Mouse (Mus musculus) spleen, postnatal 36 days (tissue): Measurements from ENCODE around the gene Zfp423.
"Not testable (repeated sequence)": the region's sequence is repeated elsewhere in the genome, so short reads cannot be mapped to it uniquely, and the experiment has no call there.

Experiments
- DNase-seq, 2 experiments: peaks; one replicate each; pipeline ENCODE4 v3.0.0; 2022; ENCODE audit warnings: low spot score in 2 of 2, mixed read lengths in 1 of 2

Zfp423 gene

DNA sequence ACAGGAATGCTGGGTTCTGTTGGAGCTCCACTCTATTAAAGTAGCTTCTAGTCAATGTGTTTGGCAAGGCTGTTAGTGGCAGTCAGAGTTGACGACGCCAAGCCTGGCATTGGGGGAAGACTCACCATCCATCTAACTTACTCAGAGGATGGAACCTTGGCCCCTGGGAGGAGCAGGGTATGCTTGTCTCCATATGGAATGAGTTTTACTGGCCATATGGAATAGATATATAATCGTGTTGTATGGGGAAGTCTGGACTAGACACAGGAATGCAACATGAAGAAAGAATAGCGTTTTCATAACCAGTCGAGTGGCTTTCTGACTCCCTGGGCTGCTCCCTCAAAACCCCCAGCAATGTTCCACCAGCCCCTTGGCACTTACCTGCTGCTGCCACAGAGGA is 55.3 kb downstream of the Zfp423 start:
- DNase-seq: no peak

DNA sequence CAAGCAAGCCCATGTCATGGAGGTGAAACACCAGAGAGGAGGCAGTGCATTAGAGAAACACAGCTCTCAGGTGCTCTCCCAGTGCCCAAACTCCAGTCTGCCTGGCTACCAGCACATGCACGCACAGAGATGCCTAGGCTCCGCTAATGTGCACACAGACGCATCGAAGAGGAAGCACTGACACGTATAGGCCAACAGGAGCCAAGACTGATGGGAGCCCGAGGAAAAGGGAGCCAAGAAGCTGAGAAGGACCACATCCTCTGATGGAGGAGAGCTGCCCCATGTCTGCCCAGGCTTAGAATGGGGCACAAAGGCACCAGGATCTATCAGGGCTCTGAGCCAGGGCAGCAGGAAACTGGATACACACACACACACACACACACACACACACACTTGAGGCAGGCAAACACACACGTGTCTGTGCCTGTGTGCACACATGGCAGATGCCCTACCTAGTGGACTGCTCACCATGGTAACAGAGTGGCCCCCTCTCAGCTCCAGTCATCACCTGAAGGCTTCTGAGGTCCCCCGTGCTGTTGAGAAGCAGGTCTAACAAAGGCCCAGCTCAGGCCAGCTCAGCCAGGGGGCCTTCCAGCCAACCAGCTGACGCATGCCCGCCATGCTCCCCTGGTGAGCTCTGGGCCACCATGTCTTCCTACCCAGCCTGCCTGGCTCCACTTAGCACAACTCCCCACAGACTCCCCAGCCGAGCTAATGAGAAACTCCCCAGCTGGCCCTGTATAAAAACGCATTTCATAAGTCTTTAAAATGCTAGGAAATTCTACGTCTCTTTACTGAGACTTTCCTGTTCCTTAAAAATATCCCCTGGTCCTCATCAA is 64.0 kb downstream of the Zfp423 start:
- DNase-seq: no peak

- no peak for DNase-seq
Measured at GRCm38 (mm10) chr8:87894287-87894686, 65.1 kb downstream of the Zfp423 start.

- no peak for DNase-seq
Measured at GRCm38 (mm10) chr8:87893547-87893946, 65.8 kb downstream of the Zfp423 start.

GRCm38 (mm10) chr8:87892891-87893290 is 66.5 kb downstream of the Zfp423 start:
- DNase-seq: no peak

DNA sequence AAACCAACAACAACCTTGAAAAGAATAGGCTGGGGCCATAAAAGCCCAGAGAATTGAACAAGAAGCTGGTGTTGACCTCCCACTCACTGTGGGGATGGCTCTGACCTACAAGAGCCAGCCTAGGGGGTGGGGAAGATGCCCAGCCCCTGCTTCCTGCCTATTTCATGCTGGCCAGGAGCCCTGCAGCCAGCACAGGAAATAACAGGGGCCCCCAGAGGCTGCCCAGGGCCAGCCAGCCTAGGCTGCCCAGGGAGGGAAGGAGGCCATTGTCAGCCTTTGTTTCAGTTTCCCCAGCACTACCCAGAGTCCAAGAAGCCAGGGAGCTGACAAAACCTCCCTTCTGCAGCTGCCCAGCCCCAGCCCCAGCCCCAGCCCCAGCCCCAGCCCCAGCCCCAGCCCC is 67.5 kb downstream of the Zfp423 start:
- DNase-seq: no peak

DNA sequence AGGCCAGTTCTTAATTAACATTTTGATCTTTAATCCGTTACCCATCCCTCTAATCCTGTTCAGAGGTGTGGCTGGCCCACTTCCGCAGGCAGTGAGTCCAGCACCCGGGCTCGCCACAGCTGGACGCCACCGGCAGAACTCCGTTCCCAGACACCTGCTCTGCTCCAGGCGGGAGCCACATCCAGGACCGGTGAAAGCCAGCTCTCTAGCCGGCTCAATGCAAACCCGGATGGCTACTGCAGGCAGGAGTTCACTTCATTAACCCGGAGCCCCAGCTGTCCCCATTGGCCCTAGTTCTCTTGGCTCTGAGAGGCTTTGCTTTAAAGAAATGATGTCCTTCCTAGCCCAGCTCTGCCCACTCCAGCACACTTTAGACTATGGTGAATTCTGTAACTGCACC is 71.4 kb downstream of the Zfp423 start:
- no peak for DNase-seq

DNA sequence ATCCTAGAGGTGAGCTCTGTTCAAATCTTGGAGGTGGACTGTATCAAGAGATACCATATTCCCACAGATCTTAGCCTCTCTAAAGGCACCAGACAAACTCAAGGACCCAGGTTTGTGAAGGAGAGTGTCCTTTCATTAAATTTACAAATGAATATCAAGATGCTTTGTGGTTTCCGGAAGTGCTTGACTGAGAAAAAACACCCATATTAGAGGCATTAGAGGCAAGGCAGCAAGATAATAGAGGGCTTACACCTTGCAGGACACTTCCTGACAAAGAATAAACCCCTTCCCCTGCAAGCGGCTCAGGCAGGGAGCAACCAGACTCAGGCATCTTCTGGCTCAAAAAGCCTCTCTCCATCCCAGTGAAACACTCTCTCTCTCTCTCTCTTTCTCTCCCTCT is 78.3 kb downstream of the Zfp423 start:
- DNase-seq: no peak

DNA sequence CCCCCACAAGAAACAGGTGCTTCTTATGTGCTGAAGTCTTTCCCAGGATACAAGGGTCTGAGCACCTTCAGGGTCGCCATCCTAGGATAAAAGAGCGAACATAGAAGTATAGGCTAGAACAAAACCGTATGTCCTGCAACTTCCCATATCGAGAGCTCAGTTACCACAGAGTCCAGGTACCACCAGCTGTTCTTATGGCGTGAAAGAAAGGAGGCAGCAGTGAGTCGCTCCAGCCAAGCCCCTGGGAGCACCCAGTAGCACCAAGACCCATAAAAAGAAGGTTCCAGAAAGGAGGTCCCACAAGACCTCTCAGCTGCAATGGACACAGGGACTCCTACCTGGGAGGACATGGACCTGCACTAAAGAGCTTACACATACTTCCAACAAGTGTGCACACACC is 83.5 kb downstream of the Zfp423 start:
- DNase-seq: no peak

GRCm38 (mm10) chr8:87875452-87875851 is 83.9 kb downstream of the Zfp423 start:
- DNase-seq: no peak

- no peak for DNase-seq
Measured at GRCm38 (mm10) chr8:87872987-87873550, 86.3 kb downstream of the Zfp423 start.

GRCm38 (mm10) chr8:87872356-87872930 is 87.0 kb downstream of the Zfp423 start:
- no peak for DNase-seq

GRCm38 (mm10) chr8:87866586-87866985 is 92.8 kb downstream of the Zfp423 start:
- DNase-seq: no peak

GRCm38 (mm10) chr8:87864236-87864635 is 95.2 kb downstream of the Zfp423 start:
- DNase-seq: no peak

GRCm38 (mm10) chr8:87863128-87863527 is 96.3 kb downstream of the Zfp423 start:
- DNase-seq: peak in 1 of 2 experiments; percentile 1

GRCm38 (mm10) chr8:87861718-87862117 is 97.7 kb downstream of the Zfp423 start:
- no peak for DNase-seq

- no peak for DNase-seq
Measured at GRCm38 (mm10) chr8:87860905-87861304, 98.5 kb downstream of the Zfp423 start.

- no peak for DNase-seq
Measured at GRCm38 (mm10) chr8:87851871-87852270, 107.5 kb downstream of the Zfp423 start.

DNA sequence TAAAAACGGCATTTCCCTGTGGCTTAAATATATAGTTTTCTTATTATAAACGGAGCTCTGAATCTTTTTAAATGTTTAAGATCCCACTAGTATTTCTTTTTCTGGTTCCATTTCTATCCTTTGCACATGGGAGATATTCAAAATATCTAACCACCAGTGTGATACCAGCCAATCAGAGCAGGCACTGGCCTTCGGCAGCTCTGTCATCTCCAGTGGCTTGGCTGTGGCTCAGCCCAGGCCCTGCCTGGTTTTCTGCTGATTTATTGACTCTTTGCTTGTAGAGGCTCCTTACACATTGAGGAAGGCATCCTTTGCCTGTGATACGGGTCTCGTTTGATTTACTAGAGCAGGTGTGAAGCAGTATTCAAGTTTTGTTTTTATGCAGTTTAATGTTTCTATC is 108.0 kb downstream of the Zfp423 start:
- no peak for DNase-seq

DNA sequence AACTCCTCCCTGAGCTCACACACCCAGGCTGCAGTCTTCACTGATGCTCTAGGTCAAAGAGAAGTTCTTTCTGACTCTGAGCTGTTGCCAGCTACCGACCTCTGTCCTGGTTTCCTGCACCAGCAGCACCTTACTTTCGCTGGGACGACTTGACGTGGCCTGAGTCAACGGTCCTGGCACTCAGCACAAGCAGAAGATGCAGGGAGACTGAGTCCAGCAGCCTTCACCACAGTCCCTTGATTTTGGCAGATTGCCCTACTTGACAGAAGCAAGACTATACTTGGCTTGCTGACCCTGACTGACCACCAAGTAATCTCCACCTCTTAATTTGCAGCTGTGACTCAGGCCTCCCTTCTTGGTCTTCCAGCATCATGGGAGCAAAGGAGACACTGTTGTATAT is 110.6 kb downstream of the Zfp423 start:
- no peak for DNase-seq

DNA sequence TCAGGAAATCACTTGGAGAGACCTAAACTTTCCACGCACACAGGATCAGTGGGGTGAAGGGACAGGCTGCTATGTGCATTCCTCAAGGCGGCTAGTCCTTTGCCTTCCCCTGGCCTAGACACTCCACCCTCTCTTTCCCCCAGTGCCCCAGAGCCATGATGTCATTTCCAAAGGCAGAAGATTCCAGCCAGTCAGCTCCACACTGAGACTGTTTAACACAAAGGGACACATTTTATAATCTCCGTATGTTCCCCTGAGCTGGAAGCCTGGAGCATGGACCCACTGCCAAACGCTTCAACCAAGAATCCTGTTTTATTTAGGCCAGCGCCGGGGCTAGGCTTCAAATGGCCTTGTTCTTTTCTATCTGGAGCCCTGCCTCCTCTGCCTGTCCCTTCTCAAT is 111.6 kb downstream of the Zfp423 start:
- DNase-seq: no peak

DNA sequence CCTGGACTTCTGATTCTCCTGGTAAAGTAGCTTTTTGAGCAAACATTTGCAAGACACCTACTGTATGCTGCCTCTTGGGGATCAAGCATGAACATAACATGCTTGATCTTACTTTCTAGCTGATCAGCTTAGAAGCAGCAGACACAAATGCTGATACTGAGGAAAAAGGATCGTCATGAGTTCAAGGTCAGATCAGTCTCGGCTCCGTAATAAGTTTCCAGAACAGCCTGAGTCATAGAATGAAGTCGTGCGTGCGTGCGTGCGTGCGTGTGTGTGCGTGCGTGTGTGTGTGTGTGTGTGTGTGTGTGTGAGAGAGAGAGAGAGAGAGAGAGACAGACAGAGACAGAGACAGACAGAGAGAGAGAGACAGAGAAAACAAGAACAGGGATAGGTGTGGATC is 117.3 kb downstream of the Zfp423 start:
- DNase-seq: not testable (repeated sequence)

DNA sequence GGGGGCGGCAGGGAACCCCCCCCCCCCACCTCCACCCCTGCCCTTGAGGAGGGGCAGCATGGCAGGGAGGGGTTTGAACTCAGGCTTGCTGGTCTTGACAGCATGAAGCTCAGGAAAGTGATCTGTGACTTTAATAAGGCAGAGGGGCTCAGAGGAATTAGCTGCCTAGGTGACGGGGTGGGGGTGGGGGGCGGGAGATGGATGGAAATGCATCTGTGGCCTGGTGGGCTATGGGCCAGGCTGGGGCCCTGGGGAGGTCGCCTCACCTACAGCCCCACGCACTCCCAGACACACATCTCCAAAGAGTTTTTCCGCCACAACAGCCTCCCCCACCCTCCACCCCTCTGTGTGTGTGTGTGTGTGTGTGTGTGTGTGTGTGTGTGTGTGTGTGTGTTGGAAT is 122.1 kb downstream of the Zfp423 start:
- no peak for DNase-seq
